Mouse (Mus musculus) ovary, postnatal 14 days (tissue): ENCODE measurements around the gene Tpm3.
A peak's percentile ranks its signal among the peaks of the same experiment; 100 is the strongest.
"Not testable (repeated sequence)": the region's sequence is repeated elsewhere in the genome, so short reads cannot be mapped to it uniquely, and the experiment has no call there.

Source experiments
- DNase-seq: peaks from one replicate; pipeline ENCODE4 v3.0.0; 2022; ENCODE audit warnings: low spot score

Gene Tpm3

DNA sequence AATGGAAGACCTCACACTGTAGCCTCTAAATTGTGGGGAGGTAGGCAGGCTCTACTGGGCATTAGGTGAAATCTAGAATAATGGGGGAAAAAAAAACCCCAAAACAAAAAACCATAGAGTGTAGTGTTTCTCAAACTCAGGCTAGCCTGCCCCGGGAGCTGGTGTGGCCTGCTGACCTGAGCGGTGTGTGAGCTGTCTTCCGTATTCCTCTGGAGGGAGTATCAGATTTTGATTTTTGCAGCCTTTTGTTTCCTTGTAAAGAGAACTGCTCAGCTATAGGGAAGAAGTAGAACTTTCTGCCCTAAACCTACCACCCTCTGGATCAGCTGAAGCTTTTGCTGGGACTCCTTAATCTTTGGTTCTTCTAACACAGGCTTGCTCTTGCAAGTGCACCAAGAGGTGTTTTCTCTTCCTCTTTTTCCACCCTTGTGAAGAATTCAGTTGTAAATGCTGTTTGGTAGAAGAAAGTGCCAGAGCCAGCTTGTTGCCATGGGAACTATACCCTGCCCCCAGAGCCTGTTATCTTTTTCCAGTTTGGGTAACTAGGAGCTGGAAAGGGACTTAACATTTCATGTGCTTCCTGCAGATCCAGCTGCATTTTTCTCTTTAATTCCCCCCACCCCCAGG is 11.4 kb downstream of the Tpm3 start:
- DNase-seq: no peak

- no peak for DNase-seq
Observed at GRCm38 (mm10) chr3:90084790-90085189, 12.3 kb downstream of the Tpm3 start.

DNA sequence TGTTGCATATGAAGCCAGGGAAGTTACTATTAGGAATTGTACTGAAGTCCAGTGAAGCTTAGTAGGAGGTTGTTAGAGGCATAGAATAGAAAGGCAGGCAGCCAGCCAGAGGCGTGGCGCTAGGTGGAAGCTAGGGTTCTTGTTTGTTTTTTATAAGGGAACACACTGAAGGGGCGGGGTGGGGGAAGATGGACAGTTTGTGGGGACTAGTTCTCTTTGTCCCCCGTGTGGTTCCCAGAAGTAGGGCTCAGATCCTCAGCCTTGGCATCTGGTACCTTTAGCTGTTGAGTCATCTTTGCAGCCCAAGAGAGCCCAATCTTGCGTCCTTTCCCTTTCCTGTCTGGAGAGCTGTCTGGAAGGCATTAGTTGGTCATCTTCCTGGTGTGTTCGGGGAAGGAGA is 12.8 kb downstream of the Tpm3 start:
- no peak for DNase-seq

DNA sequence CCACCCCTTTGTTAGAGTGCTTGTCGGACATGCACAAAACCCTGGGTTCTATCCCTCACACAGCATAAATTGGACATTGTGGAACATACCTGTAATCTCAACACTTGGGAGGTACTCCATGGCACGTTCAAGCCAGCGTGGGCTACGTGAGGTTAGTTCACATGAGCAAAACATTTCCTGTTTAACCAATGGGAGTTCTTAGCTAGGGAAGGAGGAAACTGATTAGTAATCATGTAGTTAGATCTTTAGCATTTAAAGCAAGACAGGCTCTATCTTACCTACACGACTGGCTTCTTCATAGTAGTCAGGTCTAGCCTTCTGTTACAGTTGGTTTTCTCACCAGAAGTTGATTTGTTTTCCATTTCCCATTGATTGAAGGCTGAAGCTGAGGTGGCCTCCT is 13.6 kb downstream of the Tpm3 start:
- no peak for DNase-seq

DNA sequence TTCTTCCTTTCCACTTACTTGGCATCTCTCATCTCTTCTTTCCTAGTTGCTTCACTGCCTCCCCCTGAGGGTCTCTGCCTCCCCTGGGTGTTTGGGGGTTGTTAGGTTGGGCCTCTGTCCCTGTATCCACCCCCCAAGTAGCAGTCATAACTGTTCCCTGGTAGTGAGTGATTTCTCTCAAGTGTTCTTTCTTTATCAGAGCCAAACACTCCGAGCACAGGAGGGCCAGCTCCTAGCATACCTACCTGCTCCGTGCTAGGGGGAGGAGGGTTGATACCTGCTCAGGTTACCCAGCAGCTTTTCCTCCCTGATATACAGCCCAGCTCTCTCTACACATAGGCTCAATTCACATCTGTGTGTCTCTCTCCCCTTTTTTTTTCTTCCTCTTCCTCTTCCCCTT is 16.2 kb downstream of the Tpm3 start:
- DNase-seq: no peak

GRCm38 (mm10) chr3:90090892-90091291 is 18.4 kb downstream of the Tpm3 start:
- DNase-seq: no peak

DNA sequence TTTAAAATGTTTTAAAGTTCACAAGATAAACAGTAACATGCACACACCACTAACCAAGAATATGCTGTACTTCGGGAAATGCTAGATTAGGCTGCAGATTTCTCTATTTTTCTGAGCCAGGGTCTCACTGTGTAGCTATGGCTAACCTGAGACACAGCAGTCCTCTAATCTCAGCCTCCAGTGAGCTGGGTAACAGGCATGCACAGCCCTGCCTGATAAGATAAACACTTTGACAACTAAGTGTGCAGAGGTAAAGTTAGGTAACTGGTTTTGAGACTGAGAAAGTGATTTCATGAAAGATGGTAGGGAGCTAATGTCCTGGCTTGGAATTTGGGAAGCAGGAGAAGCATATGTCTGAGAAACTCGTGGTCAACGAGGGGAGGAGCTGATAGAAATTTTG is 22.0 kb downstream of the Tpm3 start:
- no peak for DNase-seq

GRCm38 (mm10) chr3:90097928-90098327 is 25.5 kb downstream of the Tpm3 start:
- no peak for DNase-seq

- no peak for DNase-seq
Observed at GRCm38 (mm10) chr3:90101010-90101409, 28.6 kb downstream of the Tpm3 start.

DNA sequence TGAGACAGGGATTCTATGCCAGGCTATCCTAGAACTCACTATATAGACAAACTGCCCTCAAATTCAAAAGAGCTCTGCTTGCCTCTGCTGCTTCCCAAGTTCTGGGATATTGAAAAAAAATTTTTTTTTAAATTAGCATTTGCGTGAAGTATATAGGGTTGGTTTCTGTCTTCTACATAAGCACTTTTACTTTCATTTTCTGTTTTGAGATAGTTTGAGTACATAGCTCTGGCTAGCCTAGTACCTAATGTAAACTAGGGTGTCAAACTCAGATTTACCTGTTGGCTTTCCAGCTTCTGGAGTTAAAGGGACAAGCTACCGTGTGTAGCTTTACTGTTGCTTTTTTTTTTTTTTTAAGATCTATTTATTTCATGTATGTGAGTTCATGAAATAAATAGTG is 29.2 kb downstream of the Tpm3 start:
- DNase-seq: no peak

DNA sequence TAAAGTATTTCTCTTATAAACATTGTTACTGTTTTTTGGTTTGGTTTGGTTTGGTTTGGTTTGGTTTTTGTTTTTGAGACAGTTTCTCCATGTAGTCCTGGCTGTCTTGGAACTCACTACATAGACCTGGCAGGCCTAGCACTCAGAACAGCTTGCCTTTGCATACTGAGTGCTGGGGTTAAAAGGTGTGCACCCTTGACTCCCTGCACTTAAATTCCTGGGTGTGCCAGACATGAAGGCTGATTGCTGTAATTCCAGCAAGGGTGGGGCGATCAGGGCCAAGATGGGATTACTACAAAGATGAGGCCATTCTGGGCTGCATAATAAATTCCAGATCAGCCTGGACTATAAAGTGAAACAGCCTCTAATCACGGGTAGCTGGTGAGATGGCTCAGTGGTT is 29.8 kb downstream of the Tpm3 start:
- DNase-seq: no peak

DNA sequence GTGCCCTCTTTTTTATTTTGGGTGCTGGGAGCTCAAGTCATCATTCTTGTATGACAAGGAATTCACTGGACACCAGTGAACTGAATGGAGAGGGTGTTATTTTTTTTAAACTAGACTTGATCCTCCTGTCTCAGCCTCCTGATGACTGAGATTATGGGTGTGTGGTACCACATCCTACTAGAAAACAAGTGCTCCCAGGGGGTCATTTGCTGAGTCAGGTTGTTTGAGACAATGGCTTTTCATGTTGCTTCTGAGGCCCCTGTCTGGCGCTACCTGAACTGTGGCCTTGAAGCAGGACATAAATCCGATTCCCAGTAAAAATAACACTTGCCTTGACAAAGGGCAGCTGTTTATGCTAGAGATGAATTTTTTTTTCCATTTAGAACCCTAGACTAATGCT is 30.7 kb downstream of the Tpm3 start:
- no peak for DNase-seq

GRCm38 (mm10) chr3:90103938-90104337 is 31.5 kb downstream of the Tpm3 start, which contains the start of gene Nup210l:
Gene Nup210l (plus strand): TSS chr3:90104132.
- no peak for DNase-seq

DNA sequence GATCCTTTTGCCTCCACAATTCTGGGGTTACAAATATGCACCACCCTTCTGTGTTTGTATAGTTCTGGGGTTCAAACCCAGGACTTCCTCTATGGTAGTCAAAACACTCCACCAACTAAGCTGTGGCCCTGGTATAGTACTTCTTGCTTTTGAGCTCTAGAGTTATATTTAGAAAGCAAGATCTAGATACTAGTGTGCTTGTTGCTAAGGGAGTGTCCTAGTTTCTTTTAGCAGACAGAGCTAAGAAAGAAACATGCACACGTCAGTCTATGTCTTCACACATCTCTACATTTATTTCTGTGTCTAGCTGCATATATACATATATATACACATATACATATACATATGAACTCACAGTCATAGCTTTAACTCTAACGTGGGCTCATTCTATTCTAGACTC is 39.3 kb downstream of the Tpm3 start:
- DNase-seq: no peak

DNA sequence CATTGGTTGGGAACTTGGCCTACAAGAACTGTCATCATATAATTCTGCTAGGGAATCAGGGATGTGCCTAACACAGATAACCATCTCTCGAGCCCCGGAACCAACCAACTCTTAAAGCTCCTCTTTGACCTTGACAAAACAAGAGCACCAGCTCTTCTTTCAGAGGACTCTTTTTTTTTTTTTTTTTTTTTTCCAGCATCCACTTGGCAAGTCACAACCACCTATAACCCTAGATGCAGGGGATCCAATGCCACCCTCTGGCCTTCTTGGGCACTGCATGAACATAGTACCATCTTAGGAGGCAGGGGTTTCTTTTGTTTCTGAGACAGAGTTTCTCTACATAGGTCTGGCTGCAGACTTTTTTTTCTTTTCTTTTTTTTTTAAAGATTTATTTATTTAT is 41.9 kb downstream of the Tpm3 start:
- no peak for DNase-seq

DNA sequence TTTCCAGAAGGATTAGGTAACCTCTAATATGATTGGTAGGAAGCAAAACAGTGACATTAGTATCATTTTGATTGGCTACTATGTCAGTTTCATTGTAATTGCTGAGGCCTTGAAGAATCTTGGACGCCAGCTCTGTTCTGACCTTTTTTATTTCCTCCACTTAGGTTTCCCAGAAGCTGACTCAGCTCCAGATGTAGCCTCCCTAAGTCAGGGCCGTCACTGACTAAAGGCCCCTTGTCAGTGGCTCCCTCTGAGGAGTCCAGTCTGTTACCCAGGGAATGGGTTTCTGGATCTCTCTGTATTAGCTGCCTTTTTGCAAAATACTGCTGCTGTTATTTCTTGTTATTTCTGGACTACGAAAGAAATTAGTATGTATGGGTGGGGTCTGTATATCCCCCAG is 43.1 kb downstream of the Tpm3 start:
- DNase-seq: no peak

DNA sequence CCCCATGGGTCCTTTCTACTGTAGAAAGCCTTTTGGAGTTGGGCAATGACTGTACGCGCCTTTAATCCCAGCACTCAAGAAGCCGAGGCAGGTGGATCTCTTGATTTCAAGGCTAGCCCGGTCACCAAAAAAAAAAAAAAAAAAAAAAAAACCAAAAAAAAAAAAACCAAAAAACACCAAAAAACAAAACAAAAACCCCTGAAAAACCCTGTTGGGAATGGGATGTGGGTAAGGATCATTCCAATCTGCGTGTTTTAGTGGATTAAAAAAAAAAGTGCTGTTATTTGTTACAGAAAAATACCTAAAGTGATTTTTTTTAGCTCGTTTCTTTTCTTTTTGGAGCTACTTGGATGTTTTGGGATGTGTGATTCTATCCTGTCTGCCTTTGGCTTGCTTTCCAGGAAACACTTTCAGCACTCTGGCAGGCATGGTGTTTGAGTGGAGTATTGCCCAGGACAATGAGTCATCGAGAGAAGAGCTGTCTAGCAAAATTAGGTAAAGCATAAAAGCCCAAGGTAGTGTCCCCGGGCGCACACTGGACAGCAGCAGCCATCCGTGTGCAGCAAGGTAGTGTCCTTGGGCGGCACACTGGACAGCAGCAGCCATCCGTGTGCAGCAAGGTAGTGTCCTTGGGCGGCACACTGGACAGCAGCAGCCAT is 45.8 kb downstream of the Tpm3 start:
- DNase-seq: peak; percentile 48

DNA sequence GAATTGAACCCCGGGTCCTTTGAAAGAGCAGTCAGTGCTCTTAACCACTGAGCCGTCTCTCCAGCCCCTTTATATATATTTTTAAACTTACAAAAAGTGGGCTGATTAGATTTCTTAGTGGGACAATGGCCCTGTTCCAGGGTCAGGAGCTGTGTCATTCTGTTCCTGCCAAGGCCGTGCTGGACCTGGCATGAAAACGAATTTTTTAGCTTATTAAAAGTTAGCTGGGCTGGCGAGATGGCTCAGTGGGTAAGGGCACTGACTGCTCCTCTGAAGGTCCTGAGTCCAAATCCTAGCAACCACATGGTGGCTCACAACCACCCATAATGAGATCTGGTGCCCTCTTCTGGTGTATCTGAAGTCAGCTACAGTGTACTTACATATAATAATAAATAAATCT is 49.6 kb downstream of the Tpm3 start:
- not testable (repeated sequence) for DNase-seq

DNA sequence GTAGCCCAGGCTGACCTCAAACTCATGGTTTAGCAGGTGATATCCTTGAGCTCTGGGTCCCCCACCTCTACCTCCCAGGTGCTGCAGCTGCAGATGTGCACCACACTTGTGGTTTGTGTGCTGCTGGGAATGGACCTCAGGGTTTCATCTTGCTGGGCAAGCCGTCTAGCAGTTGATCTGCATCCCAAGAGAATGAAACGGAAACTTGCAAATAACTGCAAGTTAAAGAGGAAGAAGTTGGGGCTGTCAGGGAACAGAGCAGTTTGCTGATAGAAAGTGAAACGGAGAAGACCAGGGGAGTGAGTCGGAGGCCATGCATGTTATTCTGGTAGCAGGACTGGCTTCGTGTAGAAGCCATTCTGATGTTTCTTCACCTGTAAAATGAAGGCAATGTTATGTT is 53.3 kb downstream of the Tpm3 start:
- no peak for DNase-seq

DNA sequence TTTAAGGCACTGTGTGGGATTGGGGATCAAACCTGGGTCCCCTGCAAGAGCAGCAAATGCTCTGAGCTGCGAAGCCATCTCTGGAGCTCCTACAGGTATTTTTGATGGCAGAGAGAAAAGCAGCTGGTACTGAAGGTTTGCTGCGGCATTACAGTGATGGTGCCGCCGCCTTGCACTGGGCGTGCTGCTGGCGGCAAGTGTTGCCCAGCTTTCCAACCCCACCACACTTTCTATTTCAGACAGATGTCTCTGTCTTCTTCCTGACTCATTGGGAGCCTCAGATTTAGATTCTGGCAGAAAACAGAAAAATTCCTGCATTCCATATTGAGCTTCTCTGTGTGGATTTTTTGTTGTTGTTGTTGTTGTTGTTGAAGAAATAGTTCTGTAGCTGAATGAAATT is 55.4 kb downstream of the Tpm3 start:
- DNase-seq: no peak

- DNase-seq: no peak
Observed at GRCm38 (mm10) chr3:90132745-90133144, 60.3 kb downstream of the Tpm3 start.

DNA sequence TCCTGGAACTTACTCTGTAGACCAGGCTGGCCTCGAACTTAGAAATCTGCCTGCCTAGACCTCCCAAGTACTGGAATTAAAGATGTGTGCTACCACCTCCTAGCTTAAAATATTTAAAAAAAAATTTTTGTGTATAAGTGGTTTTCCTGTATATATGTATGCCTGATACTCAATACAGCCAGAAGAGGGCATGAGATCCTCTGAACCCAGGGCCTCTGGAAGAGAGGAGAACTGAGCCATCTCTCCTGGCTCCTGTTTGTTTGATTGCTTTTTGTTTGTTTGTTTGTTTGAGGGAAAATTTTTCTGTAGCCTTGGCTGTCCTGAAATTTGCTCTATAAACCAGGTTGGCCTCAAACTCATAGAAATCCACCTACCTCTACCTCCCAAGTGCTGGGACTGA is 60.9 kb downstream of the Tpm3 start:
- no peak for DNase-seq

DNA sequence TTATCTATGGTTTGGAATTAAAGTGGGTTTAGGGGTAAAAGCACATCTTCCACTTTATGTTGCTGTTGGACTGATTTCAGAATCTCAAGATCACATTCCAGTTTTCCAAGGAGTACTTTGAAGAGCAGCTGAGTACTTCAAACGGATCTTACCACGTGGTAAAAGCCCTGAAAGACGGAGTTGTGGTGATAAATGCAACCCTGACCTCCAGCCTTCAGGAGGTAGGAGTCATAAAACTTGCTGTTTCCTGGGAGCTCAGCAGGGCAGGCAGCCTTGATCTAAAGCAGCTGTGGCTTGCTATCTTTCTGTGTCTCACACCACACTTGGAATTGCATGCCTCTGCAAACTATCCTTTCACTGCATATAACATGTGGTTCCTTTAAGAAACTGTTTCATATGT is 62.0 kb downstream of the Tpm3 start:
- no peak for DNase-seq

DNA sequence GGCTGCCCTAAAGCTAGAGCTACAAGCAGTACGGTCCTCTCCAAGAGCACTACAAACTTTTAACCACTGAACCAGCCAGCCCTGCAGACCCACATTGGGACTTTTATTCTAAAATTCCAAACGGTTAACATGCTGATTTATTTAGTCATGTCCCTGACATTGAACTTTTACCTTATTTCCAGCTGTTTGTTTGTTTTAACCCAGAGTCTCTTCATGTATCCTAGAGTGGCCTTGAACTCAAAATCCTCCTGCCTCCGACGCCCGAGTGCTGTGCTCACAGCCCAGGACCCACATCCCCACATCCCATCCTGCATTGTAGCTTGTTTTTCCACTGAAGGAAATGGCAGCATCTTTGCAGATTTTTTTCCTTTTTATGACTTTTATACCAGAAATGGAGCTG is 62.5 kb downstream of the Tpm3 start:
- no peak for DNase-seq
